Comparison of ENCODE assay signal across 22 mouse cellular contexts in the genomic region with DNA sequence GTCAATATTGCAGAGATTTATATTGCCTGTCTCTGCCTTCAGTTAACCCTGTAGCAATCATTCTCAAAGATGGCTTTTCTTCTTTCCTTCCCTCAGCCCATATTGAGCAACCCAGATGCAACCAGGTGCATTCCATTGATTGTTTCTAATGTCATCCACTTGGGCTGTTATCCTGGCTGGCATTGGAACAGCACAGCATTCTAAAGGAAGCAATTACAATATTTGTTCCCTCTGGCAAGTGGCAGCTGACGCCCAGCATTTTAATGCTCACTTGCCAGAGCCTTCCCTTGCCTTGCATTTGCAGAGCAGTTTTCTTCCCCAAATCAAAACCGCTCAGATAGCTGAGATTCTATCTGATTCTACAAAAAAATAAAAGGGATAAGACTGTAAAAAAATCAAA.
DNase-seq lines count a peak whose midpoint lies in the region; ATAC-seq and TF ChIP-seq lines count a peak whose summit lies in the region.
"Had no signal": no experiment of that assay in that cellular context is flagged by ENCODE, and none has a peak within 500 bp of the region (broad histone marks: within the 10 kb centered on the region; RNA-seq: fewer than 3 reads in every experiment).

No protein-coding gene starts in this region.

- H3K27me3 ChIP-seq in forebrain, embryonic 16.5 days (replicated peaks; ENCODE audit: control insufficient read depth, insufficient read depth, low read length), result no peaks in the 10 kb centered on the region
- no peaks in the 10 kb centered on the region for H3K27me3 ChIP-seq in forebrain, embryonic 11.5 days (ENCODE audit: control insufficient read depth, insufficient read depth, low read length)
- H3K27me3 ChIP-seq in midbrain, embryonic 15.5 days (replicated peaks), result no peaks in the 10 kb centered on the region
- H3K27me3 ChIP-seq: embryonic facial prominence, embryonic 13.5 days; liver, embryonic 13.5 days had no signal

- H3K9ac ChIP-seq in forebrain, embryonic 16.5 days (replicated peaks; ENCODE audit: low read depth, low read length), result no peak overlapping the region
- H3K9ac ChIP-seq in forebrain, embryonic 11.5 days (ENCODE audit: low read length), result no peak overlapping the region
- H3K9ac ChIP-seq in midbrain, embryonic 15.5 days, result no peak overlapping the region
- H3K9ac ChIP-seq: embryonic facial prominence, embryonic 13.5 days; liver, embryonic 13.5 days had no signal

- intact Hi-C loops in heart, postnatal 25 days (cut with DNase I), result no loop called here

- no peak overlapping the region for H3K4me3 ChIP-seq in forebrain, embryonic 16.5 days (replicated peaks; ENCODE audit: low read length)
- no peak overlapping the region for H3K4me3 ChIP-seq in forebrain, embryonic 11.5 days (ENCODE audit: low read depth, low read length)
- no peak overlapping the region for H3K4me3 ChIP-seq in midbrain, embryonic 15.5 days
- H3K4me3 ChIP-seq: embryonic facial prominence, embryonic 13.5 days; erythroblast, embryonic 14.5 days; left cerebral cortex, adult 2 months; liver, embryonic 13.5 days had no signal

- H3K4me1 ChIP-seq in forebrain, embryonic 16.5 days (replicated peaks; ENCODE audit: control insufficient read depth, insufficient read depth, low read length), result 0 out of 2 replicates have a peak, but pooled peaks cover 3% of the 10 kb centered on the region
- H3K4me1 ChIP-seq in forebrain, embryonic 11.5 days (replicated peaks; ENCODE audit: control insufficient read depth, insufficient read depth, low read length), result no peaks in the 10 kb centered on the region
- no peaks in the 10 kb centered on the region for H3K4me1 ChIP-seq in midbrain, embryonic 15.5 days
- H3K4me1 ChIP-seq: embryonic facial prominence, embryonic 13.5 days; liver, embryonic 13.5 days had no signal

- ATAC-seq in forebrain, embryonic 16.5 days, result peak; percentile 59
- ATAC-seq in forebrain, embryonic 11.5 days (replicated peaks; ENCODE audit: low FRiP score), result no peak
- peak; percentile 70 for ATAC-seq in midbrain, embryonic 15.5 days (replicated peaks)
- ATAC-seq: CD4-positive, CD25-positive, alpha-beta regulatory T cell, adult 4 months had no signal

- no peak for TF ChIP-seq CTCF in brain, embryonic 14.5 days (IDR thresholded peaks at IDR 0.05; ENCODE audit: borderline replicate concordance, extremely low read depth, insufficient read depth, insufficient read length)

- no peaks in the 10 kb centered on the region for H3K36me3 ChIP-seq in forebrain, embryonic 16.5 days (ENCODE audit: control insufficient read depth, insufficient read depth)
- H3K36me3 ChIP-seq in forebrain, embryonic 11.5 days (ENCODE audit: control insufficient read depth, insufficient read depth, low read length), result no peaks in the 10 kb centered on the region
- no peaks in the 10 kb centered on the region for H3K36me3 ChIP-seq in midbrain, embryonic 15.5 days (replicated peaks)
- H3K36me3 ChIP-seq: embryonic facial prominence, embryonic 13.5 days; liver, embryonic 13.5 days had no signal

- TF ChIP-seq POLR2A in brain, embryonic 14.5 days (IDR thresholded peaks at IDR 0.05; ENCODE audit: borderline replicate concordance, extremely low read depth, insufficient read depth, insufficient read length, poor library complexity, severe bottlenecking), result no peak

- no peaks in the 10 kb centered on the region for H3K9me3 ChIP-seq in forebrain, embryonic 16.5 days (ENCODE audit: control insufficient read depth, low read length)
- H3K9me3 ChIP-seq in forebrain, embryonic 11.5 days (ENCODE audit: control insufficient read depth, low read length), result no peaks in the 10 kb centered on the region
- H3K9me3 ChIP-seq in midbrain, embryonic 15.5 days, result no peaks in the 10 kb centered on the region
- H3K9me3 ChIP-seq: liver, embryonic 13.5 days had no signal

- DNase-seq in forebrain, embryonic 11.5 days (ENCODE audit: low spot score), result no peak
- peak; percentile 5 for DNase-seq in layer of hippocampus, adult 11-12 months (ENCODE audit: low spot score)
- no peak for DNase-seq in layer of hippocampus, postnatal 25 days (ENCODE audit: extremely low spot score in 1 of 2, low spot score in 1 of 2)
- peak; percentile 66 for DNase-seq in brain, embryonic 14.5 days (ENCODE audit: low read depth)
- no peak for DNase-seq in heart, postnatal 25 days (ENCODE audit: low spot score)
- DNase-seq: adrenal gland, postnatal 25 days; cerebellum, adult 11-12 months; gastrocnemius, postnatal 25 days; heart, adult 18-20 months; heart, postnatal 36 days; kidney, adult 2 months; liver, embryonic 13.5 days; lung, adult 2 months; right cerebral cortex, postnatal 14 days; spleen, adult 18-20 months had no signal

- no peak overlapping the region for H3K27ac ChIP-seq in forebrain, embryonic 16.5 days (ENCODE audit: low read length)
- H3K27ac ChIP-seq in forebrain, embryonic 11.5 days (ENCODE audit: low read depth, low read length), result no peak overlapping the region
- peak overlapping the region; percentile 10; the same call in 1 of the 2 replicates for H3K27ac ChIP-seq in midbrain, embryonic 15.5 days
- H3K27ac ChIP-seq: embryonic facial prominence, embryonic 13.5 days; kidney, postnatal 0 days; left cerebral cortex, adult 2 months; liver, embryonic 13.5 days had no signal

- H3K4me2 ChIP-seq in forebrain, embryonic 16.5 days (ENCODE audit: low read length), result no peak overlapping the region
- H3K4me2 ChIP-seq in forebrain, embryonic 11.5 days (ENCODE audit: low read depth, low read length, severe bottlenecking), result no peak overlapping the region
- H3K4me2 ChIP-seq in midbrain, embryonic 15.5 days, result no peak overlapping the region
- H3K4me2 ChIP-seq: embryonic facial prominence, embryonic 13.5 days; liver, embryonic 13.5 days had no signal

- 55% methylated on average over 2 of the region's 2 CpGs for WGBS in forebrain, embryonic 16.5 days
- 84% methylated on average over 2 of the region's 2 CpGs for WGBS in forebrain, embryonic 11.5 days
- 54% methylated on average over 2 of the region's 2 CpGs for WGBS in midbrain, embryonic 15.5 days

Comparison
In these comparisons a context has a peak if more than half of its experiments do, and no peak if none do; other contexts are left out.
1. DNase-seq: peak in layer of hippocampus, adult 11-12 months (single experiment) and brain, embryonic 14.5 days (single experiment); none in forebrain, embryonic 11.5 days (single experiment), layer of hippocampus, postnatal 25 days (0 of 2) and heart, postnatal 25 days (single experiment).